Mouse (Mus musculus) forebrain, embryonic 12.5 days (tissue): ENCODE data around the gene Gm26965. TPM values are rescaled to one million over a fixed set of nuclear protein-coding genes. Genes with fewer than 3 reads are reported as not detected.
"Not testable (repeated sequence)": the region's sequence is repeated elsewhere in the genome, so short reads cannot be mapped to it uniquely, and the experiment has no call there.

Source experiments
- ATAC-seq: fragments of 200-750 bp; cut with Nextera tagmentation; 2 replicates; pipeline ENCODE4 v1.8.0; 2017; ENCODE audit warnings: moderate TSS enrichment; ENCODE audit not compliant: low FRiP score
- H3K27ac ChIP-seq: fragments of 300-500 bp; sonication (generic); 2 replicates; pipeline ENCODE4 v1.5.1; 2016; ENCODE audit warnings: mild to moderate bottlenecking
- H3K27me3 ChIP-seq: fragments of 300-500 bp; sonication (generic); 2 replicates; pipeline ENCODE4 v1.6.1; 2016; ENCODE audit warnings: mild to moderate bottlenecking
- H3K36me3 ChIP-seq: fragments of 300-500 bp; sonication (generic); replicated peaks from 2 replicates; pipeline ENCODE4 v1.6.1; 2016; ENCODE audit warnings: mild to moderate bottlenecking
- H3K4me1 ChIP-seq: fragments of 300-500 bp; sonication (generic); 2 replicates; pipeline ENCODE4 v1.6.1; 2016
- H3K4me2 ChIP-seq: fragments of 300-500 bp; sonication (generic); 2 replicates; pipeline ENCODE4 v1.6.1; 2016; ENCODE audit warnings: mild to moderate bottlenecking, moderate library complexity
- H3K4me3 ChIP-seq: fragments of 300-500 bp; sonication (generic); replicated peaks from 2 replicates; pipeline ENCODE4 v1.5.1; 2016; ENCODE audit warnings: mild to moderate bottlenecking
- H3K9ac ChIP-seq: fragments of 300-500 bp; sonication (generic); 2 replicates; pipeline ENCODE4 v1.6.1; 2016; ENCODE audit warnings: mild to moderate bottlenecking
- H3K9me3 ChIP-seq: fragments of 300-500 bp; sonication (generic); 2 replicates; pipeline ENCODE4 v1.6.1; 2016
- WGBS: fragments of 180-500 bp; shearing (Covaris S2); methylation state at CpG from one replicate; pipeline ENCODE4 v1.1.7; 2016; 5-methylcytosine and 5-hydroxymethylcytosine counted together
- polyA plus RNA-seq: library from polyadenylated mRNA; unstranded; fragments of >200 nt; fragmentation: Nextera tagmentation; extraction: Ambion mirVana; gene quantifications from 2 replicates; pipeline ENCODE4 v1.2.1, GENCODE M21; 2016

Gm26965 gene
- polyA plus RNA-seq, 1 experiment from 2014 or later, result not detected

- H3K9ac ChIP-seq, result peak within 1 kb of the TSS; percentile 62
- WGBS, result 6% methylated on average over 20 of the region's 20 CpGs
- peaks cover 14% of the 10 kb centered on the region; the same call in 1 of the 2 replicates for H3K36me3 ChIP-seq
- peaks cover 10% of the 10 kb centered on the region for H3K4me1 ChIP-seq
- H3K27ac ChIP-seq, result no peak within 1 kb of the TSS
- no peaks in the 10 kb centered on the region for H3K9me3 ChIP-seq
- H3K27me3 ChIP-seq, result no peaks in the 10 kb centered on the region
- H3K4me2 ChIP-seq, result peak within 1 kb of the TSS; percentile 72
- ATAC-seq, result peak; percentile 95
- H3K4me3 ChIP-seq, result peak within 1 kb of the TSS; percentile 57
These were observed 42.1 kb downstream of the Gm26965 start, which contains the start of gene Zfp874b for GRCm38 (mm10) chr13:67483625-67484423. Gene Zfp874b (minus strand): TSS chr13:67484258.

DNA sequence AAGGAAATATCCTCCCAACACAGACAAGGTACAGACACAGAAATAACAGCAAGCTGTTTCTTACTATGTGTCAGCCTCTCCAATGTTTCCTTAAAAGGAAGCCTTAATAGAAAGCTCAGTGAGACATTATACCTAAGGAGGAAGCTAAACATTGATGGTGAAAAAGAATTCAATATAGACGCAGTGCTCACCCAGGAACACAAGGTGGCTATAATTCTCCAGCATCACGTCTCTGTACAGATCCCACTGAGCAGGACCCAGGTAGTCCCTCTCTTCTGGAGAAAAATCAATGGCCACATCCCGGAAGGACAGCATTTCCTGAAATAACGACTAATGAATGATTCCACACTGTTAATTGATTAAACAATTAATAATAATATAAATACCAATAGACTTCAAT, 44.4 kb downstream of the Gm26965 start:
- Histone ChIP-seq H3K4me2 (no peak overlapping the region), H3K9ac (no peak overlapping the region), H3K27me3 (no peaks in the 10 kb centered on the region), H3K9me3 (no peaks in the 10 kb centered on the region), H3K4me1 (peaks cover 10% of the 10 kb centered on the region), H3K4me3 (no peak overlapping the region), H3K36me3 (no peaks in the 10 kb centered on the region), H3K27ac (no peak overlapping the region)
- no peak for ATAC-seq
- 66% methylated on average over 4 of the region's 4 CpGs for WGBS

GRCm38 (mm10) chr13:67469274-67469673, 56.7 kb downstream of the Gm26965 start:
- no peak for ATAC-seq
- H3K36me3 ChIP-seq, result 0 out of 2 replicates have a peak, but pooled peaks cover 5% of the 10 kb centered on the region
- no peak overlapping the region for H3K27ac ChIP-seq
- WGBS, result 87% methylated on average over 3 of the region's 3 CpGs
- H3K4me3 ChIP-seq, result no peak overlapping the region
- H3K9me3 ChIP-seq, result no peaks in the 10 kb centered on the region
- H3K4me1 ChIP-seq, result no peaks in the 10 kb centered on the region
- H3K4me2 ChIP-seq, result no peak overlapping the region
- H3K27me3 ChIP-seq, result no peaks in the 10 kb centered on the region
- H3K9ac ChIP-seq, result no peak overlapping the region

- not testable (repeated sequence) for H3K9me3 ChIP-seq, H3K27me3 ChIP-seq
These were observed 62.3 kb downstream of the Gm26965 start for GRCm38 (mm10) chr13:67463506-67464185.

DNA sequence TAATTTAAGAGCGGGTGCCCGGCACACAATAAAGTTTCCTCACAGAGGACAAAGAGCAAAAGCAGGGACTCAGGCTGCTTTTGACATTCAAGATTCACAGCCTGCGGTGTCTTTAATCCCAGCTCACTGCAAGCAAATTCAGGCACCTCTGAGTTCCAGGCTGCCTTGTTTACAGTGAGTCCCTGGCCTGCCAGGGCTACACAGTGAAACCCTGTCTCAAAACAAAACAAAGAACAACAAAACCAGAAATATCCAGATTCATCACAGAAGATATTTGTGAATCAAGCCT, 74.0 kb downstream of the Gm26965 start:
- ATAC-seq, result no peak
- Histone ChIP-seq H3K9ac (peak overlapping the region; percentile 55; the same call in 1 of the 2 replicates), H3K4me1 (peaks cover 11% of the 10 kb centered on the region), H3K27ac (no peak overlapping the region), H3K27me3 (no peaks in the 10 kb centered on the region), H3K9me3 (no peaks in the 10 kb centered on the region), H3K36me3 (no peaks in the 10 kb centered on the region), H3K4me2 (peak overlapping the region; percentile 75), H3K4me3 (peak overlapping the region; percentile 54)
- 8% methylated on average over 3 of the region's 3 CpGs for WGBS

More at GRCm38 (mm10) chr13:67463506-67464185, 62.3 kb downstream of the Gm26965 start:
- not testable (repeated sequence) for H3K4me3 ChIP-seq, H3K4me2 ChIP-seq, H3K9ac ChIP-seq, H3K27ac ChIP-seq, ATAC-seq, H3K4me1 ChIP-seq, H3K36me3 ChIP-seq
- 84% methylated on average over 3 of the region's 5 CpGs for WGBS

DNA sequence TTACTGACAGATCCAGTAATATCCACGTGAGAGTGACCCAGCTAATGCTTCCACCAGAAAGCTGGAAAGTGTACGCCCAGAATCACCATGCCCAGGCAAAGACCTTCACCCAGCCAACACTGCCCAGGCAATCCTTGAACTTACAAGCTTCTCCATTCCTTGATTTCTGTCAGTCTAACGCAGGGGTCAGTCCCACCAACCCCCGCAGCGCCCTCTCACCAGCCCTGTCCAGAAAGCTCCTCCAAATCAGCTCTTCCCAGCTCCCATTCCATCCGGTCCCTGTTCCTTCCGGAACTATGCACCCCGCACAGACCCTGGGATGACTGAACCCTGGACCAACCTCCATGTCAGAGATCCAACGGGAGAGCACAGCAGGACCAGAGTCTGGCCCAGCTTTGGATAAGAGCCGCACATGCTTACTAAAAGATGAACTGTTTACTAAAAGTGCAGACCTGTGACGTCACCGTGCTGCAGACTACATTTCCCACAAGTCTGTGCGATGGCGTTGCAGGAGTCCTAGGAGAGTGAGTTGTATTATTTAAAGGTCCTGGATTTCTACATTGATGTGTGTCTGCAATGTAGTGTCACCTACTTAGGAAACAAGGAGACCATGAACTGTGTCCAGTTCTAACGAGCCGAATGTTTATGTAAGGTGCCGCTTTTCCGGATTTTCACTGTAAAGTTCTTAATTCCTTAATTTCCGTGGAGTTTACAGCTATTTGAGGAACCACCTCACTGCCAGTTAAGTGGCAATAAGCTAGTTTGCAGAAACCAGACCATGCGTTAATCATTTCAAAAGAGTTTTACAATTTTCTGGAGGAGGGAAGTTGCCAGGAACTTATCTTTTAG, 74.6 kb downstream of the Gm26965 start, which contains the start of gene Zfp874a:
Zfp874a (minus strand) TSS at position 453 of the 849 bp plus-strand sequence.
- H3K9ac ChIP-seq, result peak within 1 kb of the TSS; percentile 55
- H3K36me3 ChIP-seq, result no peaks in the 10 kb centered on the region; the same call in 1 of the 2 replicates
- H3K4me1 ChIP-seq, result peaks cover 11% of the 10 kb centered on the region
- H3K9me3 ChIP-seq, result no peaks in the 10 kb centered on the region
- no peak within 1 kb of the TSS for H3K27ac ChIP-seq
- peak within 1 kb of the TSS; percentile 54 for H3K4me3 ChIP-seq
- ATAC-seq, result peak; percentile 95
- 2% methylated on average over 20 of the region's 20 CpGs for WGBS
- H3K4me2 ChIP-seq, result peak within 1 kb of the TSS; percentile 75
- H3K27me3 ChIP-seq, result no peaks in the 10 kb centered on the region

Other genes with a start within 250 kb of the Gm26965 start
- gene Zfp458, start 247.7 kb downstream of the Gm26965 start, polyA plus RNA-seq, result 2.8 and 3.4 TPM in 2 replicates
- gene Zfp457, start 219.7 kb downstream of the Gm26965 start, polyA plus RNA-seq, result 0.65 and 1.1 TPM in 2 replicates
- 1.6 and 2.2 TPM in 2 replicates for gene Zfp595, start 193.6 kb downstream of the Gm26965 start, polyA plus RNA-seq
- not detected in 2 replicates for gene Gm28044, start 165.6 kb downstream of the Gm26965 start, polyA plus RNA-seq
- gene Zfp953, start 165.5 kb downstream of the Gm26965 start, polyA plus RNA-seq, result 0.87 and 0.94 TPM in 2 replicates
- gene Gm28041, start 150.4 kb downstream of the Gm26965 start, polyA plus RNA-seq, result not detected in 2 replicates
- 0.56 and 0.86 TPM in 2 replicates for gene Zfp456, start 150.3 kb downstream of the Gm26965 start, polyA plus RNA-seq
- 3.3 and 4.1 TPM in 2 replicates for gene Zfp429, start 126.3 kb downstream of the Gm26965 start, polyA plus RNA-seq
- gene Zfp459, start 104.7 kb downstream of the Gm26965 start, polyA plus RNA-seq, result 1.1 TPM in 2 replicates
- gene Zfp874a, start 74.5 kb downstream of the Gm26965 start, polyA plus RNA-seq, result 6.3 and 6.5 TPM in 2 replicates
- 1.4 and 2.0 TPM in 2 replicates for gene Zfp874b, start 41.9 kb downstream of the Gm26965 start, polyA plus RNA-seq
- 17.5 and 18.0 TPM in 2 replicates for gene Zfp58, start 25.6 kb downstream of the Gm26965 start, polyA plus RNA-seq
- gene Zfp87, start within 50 bp of the Gm26965 start, polyA plus RNA-seq, result 28.3 and 29.7 TPM in 2 replicates
- gene Zfp748, start 27.7 kb upstream of the Gm26965 start, polyA plus RNA-seq, result 15.7 and 16.6 TPM in 2 replicates
- gene Zfp729b, start 83.6 kb upstream of the Gm26965 start, polyA plus RNA-seq, result 4.8 and 5.3 TPM in 2 replicates
- 0.49 TPM in 1 of 2 replicates, not detected in the other for gene Gm49345, start 111.6 kb upstream of the Gm26965 start, polyA plus RNA-seq
- 3.4 and 3.8 TPM in 2 replicates for gene Zfp729a, start 111.6 kb upstream of the Gm26965 start, polyA plus RNA-seq
- 13.5 and 13.8 TPM in 2 replicates for gene Zfp738, start 160.9 kb upstream of the Gm26965 start, polyA plus RNA-seq
- 9.3 and 9.6 TPM in 2 replicates for gene Zfp65, start 203.0 kb upstream of the Gm26965 start, polyA plus RNA-seq
- gene Zfp85, start 229.1 kb upstream of the Gm26965 start, polyA plus RNA-seq, result 5.4 and 5.8 TPM in 2 replicates